Mouse (Mus musculus): ENCODE results near the gene Tmem237.

Gene Tmem237

GRCm38 (mm10) chr1:59101020-59101419 lies 19.2 kb downstream of the Tmem237 start:
- no peak for DNase-seq (ENCODE audit: low read depth, low spot score)

- no peak for DNase-seq (ENCODE audit: low read depth, low spot score)
Observed at GRCm38 (mm10) chr1:59094705-59095104, 25.5 kb downstream of the Tmem237 start, which contains the start of gene C2cd6. Gene C2cd6 (minus strand): TSS chr1:59094900.

GRCm38 (mm10) chr1:59070867-59071266 lies 49.3 kb downstream of the Tmem237 start:
- peak; percentile 61 for DNase-seq (ENCODE audit: low read depth, low spot score)

- DNase-seq (ENCODE audit: low read depth, low spot score) = no peak
Observed at GRCm38 (mm10) chr1:59067976-59068375, 52.2 kb downstream of the Tmem237 start.

- DNase-seq (ENCODE audit: low read depth, low spot score) = peak; percentile 44
Observed at GRCm38 (mm10) chr1:59063697-59064096, 56.5 kb downstream of the Tmem237 start.

GRCm38 (mm10) chr1:59056955-59057354 lies 63.3 kb downstream of the Tmem237 start:
- no peak for DNase-seq (ENCODE audit: low read depth, low spot score)

GRCm38 (mm10) chr1:59051306-59051705 lies 68.9 kb downstream of the Tmem237 start:
- no peak for DNase-seq (ENCODE audit: low read depth, low spot score)
